Mouse (Mus musculus) heart, postnatal 4 days (tissue): ENCODE data around the gene Foxn3. TPM values are rescaled to one million over a fixed set of nuclear protein-coding genes. Genes with fewer than 3 reads are reported as not detected.
A peak's percentile ranks its signal among the peaks of the same experiment; 100 is the strongest.

ENCODE experiments used
- DNase-seq: peaks from one replicate; pipeline ENCODE4 v3.0.0; 2021
- total RNA-seq, 2 experiments: library from RNA; stranded (reverse); gene quantifications; 2 replicates each; pipeline ENCODE4 v1.2.3; 2021

Foxn3 gene
- total RNA-seq, 2 experiments from 2014 or later: 113 to 131 TPM

DNA sequence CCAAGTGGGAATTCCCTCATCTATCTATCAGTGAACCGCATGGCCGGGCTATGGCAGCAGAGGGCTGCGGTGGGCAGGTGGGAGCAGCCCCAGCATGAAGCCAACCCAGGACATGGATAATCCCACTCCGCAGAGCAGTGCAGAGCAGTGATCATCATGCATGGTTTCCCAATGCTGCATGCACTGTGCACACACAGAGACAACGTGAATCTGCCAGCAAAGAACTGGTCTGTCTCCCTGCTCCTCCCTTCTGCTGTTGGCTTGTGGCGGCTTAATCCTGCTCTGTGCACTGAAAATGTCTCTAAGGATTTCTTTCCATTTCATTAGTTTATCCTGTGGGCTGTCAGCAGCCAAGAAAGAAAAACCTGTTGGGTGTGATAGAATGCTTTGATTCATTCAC, 276.7 kb downstream of the Foxn3 start:
- no peak for DNase-seq

DNA sequence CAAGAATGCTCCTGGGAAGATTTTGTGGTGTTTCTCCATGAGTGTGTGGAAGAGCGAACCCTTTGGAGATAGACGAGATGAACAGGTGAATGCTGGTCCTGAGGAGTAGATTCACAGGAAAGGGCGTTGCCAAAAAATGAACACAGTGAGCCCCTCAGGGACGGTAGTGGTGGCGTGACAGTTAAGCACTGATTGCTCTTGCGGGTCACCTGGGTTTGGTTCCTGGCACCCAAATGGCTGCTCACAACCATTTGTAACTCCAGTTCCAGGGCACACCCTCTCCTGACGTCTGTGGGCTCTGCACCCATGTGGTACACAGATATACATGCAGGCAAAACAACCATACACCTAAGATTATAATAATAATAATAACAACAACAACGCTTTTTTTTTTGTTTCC, 277.7 kb downstream of the Foxn3 start:
- DNase-seq: no peak

DNA sequence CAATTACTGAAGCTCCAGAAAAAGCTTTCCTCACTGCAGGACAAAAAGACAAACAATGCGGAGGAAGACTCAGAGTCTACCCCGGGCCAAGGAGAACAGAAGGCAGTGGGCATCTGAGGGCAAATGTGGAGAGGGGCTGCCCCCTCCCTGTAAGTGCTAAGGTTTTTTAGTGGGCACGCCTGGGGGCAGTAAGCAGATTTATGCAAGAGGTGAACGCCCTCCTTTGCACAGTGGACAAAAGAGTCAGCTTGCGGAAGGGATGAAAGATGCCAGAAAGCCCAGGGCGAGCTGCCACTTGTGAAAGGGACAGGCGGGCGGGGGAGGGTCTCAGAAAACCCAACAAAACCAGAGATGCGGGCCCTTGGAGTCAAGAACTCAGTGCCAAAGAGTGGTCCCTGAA, 278.2 kb downstream of the Foxn3 start:
- no peak for DNase-seq

DNA sequence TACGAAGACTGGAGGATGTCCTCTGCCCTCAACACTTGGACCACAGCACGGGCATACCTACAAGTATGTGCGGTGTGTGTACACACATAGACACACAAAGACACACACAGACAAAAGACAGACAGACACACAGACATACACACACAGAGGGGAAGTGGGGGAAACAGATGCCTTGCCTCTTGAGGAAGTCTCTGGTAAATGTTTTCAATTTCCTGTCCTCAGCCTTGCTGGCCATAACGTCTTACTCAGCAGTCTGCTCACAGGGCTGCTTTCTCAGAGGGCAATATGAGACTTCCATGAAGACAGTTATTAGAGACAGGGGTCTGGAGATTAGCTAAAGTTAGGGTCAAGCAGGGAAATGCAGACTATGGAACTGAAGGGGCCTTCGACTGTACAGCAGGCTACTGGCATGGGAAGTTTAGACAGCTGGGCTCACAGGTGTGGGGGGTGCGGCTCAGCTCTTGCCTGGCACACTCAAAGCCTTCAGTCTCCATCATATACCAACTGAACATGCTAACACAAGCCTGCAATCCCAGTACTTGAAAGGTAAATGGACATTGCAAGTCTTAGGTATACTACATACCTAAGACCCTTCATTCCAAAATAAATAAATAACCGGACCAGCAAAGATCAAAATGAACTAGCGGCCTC, 278.8 kb downstream of the Foxn3 start:
- no peak for DNase-seq

DNA sequence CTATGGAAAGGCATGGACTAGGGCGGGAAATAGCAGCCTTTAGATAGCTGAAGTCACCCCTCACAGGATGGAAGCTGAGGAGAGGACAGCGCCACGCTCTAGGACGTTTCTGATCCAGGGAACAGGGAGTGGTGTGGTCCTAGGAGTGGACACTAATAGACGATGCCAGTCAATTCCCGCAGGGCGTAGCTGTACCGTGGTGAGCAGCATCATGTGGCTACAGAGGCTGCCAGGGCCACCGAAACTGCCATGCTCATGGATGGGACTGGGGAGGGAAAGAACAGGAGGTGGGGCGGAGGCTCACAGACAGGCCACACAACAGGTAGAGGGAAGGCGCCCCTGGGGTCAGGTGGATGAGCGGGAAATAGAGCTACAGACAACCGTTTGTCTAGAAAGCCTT, 282.6 kb downstream of the Foxn3 start:
- no peak for DNase-seq

DNA sequence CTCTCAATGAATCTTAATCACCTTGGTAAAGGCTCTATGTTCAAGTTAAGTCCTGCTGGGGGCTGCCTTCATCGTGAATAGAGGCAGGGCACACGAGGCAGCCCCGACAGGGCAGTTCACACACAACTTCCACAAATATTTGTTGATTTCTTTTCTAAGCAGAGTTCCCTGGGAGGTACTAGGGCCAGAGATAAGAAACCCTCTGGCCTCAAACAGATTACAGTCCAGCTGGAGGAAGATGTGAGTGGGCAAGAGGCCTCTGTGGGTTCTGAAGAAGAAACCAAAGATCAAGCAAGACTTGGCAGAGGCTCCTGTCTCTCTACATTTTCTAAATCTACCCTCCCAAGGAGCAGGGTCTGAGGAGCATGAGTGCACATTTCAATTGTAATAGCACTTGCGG, 283.1 kb downstream of the Foxn3 start:
- no peak for DNase-seq

DNA sequence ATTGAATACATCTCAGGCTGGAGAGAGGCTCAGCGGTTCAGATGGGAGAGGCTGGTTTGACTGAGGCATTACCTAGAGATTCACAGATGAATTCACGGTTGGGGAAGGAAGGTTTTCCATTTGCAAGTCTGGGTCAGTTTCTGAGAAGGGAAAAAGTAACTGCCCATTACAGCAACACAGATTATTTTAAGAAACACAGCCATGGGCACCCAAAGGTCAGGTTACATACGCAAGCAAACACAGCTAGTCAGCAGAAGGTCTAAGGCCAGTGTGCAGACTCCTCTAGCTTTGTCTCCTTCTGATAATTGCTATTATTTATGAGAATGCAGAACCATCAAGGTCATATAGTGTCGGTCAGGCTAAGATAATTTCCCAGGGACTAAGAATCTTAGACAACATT, 284.0 kb downstream of the Foxn3 start:
- no peak for DNase-seq

DNA sequence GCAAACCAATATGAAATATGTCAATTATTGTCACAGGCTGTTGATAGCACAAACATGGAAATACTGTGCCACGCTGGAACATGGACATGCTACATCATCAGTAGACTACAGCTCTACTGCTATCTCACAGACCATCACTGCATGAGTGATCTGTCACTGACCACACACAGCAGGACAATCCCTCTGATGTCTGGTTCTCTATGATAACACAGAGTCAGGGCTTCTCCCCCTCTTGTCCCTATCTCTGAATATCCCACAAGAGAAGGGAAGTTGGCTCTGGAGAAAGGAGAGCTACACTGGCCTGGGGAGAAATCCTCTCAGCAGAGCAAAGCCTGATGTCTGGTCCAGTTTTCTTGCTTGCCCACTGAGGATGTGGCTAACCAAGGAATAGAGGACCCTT, 288.8 kb downstream of the Foxn3 start:
- DNase-seq: no peak

DNA sequence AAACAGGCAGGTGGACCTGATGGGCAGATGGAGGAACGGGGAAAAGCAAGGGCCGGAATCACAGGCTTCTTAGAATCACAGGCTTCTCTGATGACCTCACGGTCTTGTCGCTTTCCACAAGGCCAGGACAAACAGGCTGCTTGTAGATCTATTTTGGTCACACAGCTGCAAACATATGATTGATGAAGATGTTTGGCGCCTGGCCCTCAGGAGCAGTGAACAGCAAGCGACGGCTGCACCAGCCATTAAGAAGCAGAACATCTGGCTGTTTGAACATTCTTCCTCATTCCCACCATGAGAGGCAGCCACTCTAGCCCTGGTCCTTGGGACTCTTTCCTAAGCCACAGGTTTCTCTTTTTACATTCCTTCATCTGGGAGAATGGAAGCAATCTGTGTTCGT, 294.0 kb downstream of the Foxn3 start:
- peak; percentile 73 for DNase-seq

DNA sequence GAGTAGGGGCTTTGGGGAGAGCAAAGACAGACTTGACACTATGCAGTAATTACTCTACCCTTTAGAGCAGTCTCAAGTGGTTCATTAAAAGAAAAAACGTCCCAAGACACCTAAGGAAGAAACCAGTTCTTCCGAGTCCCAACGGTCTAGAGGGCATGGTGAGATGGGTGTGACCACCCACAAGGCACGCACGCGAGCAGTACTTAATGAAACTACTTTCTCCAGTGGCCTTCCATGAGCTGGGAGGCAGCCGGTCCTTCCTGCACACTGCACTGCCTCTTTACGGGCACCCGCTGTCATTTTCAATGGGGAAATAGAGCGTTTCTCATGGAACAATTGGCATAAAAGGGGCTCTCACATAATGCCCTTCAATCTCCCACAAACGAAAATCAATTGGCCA, 294.4 kb downstream of the Foxn3 start:
- DNase-seq: no peak

DNA sequence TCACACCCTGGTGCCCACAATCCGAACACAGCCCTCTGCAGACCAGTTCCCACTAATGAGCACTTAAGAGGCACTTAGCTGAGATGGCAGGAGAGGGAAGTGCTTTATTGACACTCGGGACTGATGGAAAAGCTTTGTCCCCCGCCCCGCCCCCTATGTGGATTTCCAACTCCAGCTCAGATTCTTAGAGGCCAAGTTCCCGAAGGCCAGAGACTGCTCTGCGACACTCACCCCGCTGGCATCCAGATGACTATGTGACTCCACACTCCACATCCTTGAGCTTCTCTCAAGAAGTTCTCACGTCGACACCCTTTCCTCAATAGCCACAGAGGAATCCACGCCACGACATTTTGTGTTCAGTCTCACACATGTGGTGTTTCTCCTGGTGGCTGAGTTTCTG, 295.6 kb downstream of the Foxn3 start:
- no peak for DNase-seq

DNA sequence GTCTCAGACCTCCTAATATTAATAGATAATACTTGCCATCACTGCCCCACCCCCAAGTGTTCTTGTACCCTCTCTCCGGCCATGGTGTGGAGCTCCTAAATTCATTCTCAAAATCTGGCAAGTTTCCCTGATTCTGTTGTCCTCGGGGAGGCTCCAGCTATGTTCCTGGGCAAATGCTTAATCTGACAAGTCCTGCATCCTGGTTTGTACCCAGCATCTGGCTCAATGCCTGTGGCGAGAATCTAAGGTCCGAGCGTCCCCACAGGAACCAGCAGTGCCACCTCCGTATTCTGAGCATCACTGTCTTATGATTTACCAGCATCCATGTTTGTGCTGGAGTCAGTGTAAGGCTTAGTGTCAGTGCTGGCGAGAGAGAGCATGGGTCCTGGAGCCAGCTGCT, 296.9 kb downstream of the Foxn3 start:
- no peak for DNase-seq

DNA sequence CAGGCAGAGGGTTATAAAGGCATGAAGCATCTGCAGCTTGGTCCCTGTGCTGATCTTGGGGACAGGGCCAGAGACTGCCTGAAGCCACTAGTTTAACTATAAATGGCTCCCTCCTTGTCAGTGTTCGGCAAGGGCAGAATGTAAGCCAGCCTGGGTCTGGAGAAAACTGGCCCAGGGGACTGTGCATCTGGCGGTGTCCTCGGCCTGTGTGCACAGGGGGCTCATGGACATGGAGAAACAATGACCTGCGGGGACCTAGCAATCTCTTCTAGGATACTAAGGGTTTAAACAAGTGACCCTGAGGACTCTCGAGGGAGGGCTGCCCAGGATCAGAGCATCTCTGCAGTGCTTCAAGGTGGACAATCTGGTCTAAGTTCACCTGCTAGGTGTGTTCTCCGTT, 297.6 kb downstream of the Foxn3 start:
- no peak for DNase-seq

DNA sequence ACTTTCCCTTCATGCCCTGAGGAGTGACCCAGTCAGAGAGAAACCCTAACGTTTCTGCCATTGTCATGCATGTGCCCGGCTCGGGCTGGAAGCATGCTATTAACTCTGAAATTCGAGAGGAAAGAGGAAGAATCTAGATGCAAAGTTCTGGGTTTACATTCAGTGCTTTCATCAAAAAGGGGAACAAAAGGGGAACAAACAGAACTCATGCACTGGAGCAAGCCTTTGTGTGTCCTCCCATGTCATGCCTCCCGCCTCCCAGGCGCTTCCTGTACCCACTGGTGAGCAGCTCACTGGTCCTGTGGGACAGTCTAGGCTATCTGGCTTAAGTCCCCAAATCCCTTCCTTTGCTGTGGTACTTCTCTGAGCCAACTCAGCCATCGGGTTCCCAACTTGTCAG, 299.0 kb downstream of the Foxn3 start:
- DNase-seq: no peak

DNA sequence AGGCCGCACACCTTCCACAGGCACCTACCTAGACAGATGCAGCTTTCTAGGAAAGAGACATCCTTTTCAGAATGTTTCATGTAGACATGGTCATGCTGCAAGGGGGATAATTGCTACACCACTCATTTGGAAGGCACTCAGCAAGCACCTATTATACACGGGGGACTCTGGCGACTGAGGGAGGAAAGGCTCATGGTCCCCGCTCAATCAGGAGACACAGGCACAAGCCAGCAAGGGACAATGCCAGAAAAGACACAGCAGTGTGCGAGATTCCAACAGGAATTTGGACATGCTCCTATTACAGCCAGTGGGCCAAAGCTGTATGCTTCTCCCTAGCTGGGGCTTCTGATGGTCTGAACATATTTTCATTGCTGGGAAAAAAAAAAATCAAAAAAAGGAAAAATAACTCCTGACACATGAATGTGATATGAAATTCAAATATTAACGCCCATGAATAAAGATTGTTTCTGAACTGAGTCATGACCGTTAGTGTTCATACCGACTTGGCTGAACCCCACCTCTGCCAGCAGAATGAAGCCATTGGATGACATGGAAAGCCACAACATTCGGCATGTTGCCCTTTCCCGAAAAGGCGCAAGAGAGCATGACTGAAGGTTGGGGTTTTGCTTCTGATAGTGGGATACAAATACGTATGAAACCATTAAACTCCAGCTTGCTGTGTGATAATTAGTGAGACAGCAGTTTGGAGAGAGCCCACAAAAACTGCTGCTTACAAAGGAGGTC, 299.6 kb downstream of the Foxn3 start:
- DNase-seq: no peak

DNA sequence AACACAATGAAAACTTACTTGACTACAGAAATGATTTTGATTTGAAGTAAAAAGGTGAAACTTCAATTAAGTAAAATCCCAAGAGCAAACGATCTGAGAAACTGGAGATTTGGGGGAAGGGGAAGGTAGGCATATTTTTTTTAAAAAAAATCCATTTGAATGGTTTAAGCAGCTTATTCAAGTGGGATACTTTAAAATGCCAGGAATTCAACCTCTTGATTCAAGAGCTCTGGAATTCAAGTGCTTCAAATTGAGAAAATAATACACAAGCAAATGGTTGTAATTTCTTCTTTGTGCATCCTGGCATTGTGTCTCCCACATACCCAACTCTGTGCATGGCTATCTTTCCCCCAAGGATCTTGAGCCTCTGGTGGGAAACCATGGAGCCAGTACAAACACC, 300.5 kb downstream of the Foxn3 start:
- no peak for DNase-seq

DNA sequence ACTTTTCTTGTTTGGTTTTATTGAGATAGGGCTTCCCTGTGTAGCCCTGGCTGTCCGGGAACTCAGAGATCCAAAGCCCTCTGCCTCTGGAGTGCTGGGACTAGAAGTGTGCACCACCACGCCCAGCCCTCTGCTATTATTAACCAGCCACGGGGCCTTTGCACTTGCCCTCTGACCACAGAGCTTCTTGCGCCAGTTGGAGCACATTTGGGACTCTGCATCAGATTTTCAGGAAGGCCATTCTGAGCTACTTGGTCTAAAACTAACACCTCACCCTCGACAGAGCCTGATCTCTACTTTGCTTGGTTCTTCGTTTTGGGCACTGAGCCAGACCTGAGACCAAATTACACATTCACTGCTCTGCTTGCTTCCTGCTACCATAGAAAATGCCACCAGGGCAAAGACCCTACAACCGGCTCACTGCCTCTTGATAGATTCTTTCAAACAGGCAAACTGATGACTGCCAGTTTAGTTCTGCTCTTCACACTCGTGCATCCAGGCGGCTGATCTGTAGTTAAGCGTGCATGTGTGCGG, 301.2 kb downstream of the Foxn3 start:
- no peak for DNase-seq

DNA sequence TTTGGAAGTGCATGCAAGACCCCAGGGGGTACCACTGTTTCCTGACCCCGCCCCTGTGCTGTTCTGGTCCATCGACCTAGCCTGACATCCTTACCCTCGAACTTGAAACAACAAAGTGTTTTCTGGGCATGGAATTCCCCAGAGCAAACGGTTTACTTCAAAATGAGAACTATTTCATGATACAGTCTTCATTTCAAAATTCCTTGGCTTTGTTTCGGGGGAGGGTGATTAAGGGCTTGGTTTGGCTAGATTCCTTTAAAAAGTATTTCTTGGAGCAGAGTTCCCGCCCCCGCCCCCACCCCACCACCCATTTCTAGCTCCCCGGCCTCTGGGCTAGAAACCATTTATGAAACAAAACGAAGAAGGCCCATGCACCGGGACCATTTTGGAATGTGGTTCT, 303.2 kb downstream of the Foxn3 start:
- no peak for DNase-seq

DNA sequence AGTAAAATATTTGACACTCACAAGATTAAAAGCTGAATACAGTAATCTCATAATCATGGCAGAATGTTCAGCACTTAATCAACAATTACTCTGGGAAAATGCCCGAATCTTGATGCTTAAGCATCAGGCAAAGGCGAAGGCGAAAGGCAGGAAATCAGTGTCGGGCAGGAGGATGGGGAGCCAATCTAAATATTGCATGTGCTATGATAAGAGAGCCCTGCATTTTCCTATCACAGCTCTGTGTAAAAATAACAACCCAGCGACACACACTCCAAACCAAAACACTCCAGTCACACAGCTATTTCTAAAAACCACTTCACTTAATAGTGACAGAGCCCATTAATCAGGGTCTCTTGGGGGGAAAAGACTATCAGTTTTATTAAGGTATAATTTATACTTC, 305.8 kb downstream of the Foxn3 start:
- no peak for DNase-seq

DNA sequence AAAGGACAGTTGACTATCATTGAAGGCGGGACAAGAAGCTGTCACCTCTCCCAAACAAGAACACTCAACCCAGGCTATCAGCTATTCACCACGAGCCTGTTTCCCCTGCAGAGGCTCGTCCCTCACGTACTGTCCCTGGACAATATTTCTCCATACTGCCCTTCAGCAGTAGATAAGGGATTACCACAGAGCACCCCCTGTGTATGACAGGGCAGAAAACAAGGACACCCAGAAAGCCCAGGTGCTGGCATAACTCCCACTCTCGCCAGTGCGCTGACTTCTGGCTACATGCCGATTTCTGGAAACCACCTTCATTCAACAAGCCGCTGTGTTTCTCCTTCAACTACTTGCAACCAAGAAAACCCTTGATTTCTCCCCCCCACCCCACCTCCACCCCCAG, 306.4 kb downstream of the Foxn3 start:
- no peak for DNase-seq

DNA sequence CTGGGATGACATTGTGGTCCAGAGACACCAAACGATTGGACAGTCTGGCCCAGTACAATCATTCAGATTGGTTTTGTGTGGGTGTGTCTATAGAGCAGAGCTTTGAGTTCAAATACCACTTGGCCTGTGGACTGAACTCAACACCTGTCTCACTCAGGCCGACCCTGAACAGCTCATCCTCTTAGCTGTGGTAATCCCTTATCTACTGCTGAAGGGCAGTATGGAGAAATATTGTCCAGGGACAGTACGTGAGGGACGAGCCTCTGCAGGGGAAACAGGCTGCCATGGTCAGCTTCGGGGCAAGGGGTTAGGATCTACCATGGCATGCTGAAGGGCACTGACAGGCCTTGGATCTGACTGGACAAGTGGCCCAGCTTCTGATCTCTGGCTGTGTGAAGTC, 306.9 kb downstream of the Foxn3 start:
- no peak for DNase-seq

DNA sequence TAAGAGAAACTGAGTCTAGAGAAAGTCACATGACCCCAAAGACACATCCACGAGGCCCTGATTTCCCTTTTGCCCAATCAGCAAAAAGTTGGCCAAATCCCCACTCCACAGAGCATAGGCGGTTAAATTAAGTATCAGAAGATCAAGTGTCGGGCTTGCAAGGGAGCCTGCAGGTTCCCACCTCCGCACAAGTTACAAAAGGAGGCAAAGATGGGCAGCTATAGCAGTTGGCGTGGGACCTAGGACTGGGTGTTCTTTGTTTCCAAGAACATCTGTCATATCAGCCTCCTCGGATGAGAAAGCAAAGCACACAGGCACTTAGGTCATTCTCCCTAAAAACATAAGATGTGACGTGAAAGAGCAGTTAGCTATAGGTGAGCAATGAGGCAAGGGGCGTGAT, 308.9 kb downstream of the Foxn3 start:
- no peak for DNase-seq

DNA sequence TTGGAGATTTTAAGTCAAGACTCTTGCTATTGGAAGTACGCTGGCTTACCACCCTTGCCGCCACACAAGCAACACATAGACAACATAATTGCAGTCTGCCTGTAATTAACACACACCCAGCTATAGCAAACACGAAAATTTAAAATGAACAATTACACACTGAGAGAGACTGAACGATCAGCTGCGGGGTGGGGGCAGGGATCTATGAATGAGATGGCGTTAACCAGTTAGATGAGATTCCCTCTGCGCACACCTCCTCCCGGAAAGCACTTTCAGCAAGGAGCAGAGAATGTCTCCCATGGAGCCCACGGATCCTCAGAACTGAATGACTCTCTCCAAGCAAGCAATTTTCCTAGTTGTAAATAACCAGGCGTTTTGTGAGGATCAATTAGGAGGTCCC, 309.8 kb downstream of the Foxn3 start:
- no peak for DNase-seq

DNA sequence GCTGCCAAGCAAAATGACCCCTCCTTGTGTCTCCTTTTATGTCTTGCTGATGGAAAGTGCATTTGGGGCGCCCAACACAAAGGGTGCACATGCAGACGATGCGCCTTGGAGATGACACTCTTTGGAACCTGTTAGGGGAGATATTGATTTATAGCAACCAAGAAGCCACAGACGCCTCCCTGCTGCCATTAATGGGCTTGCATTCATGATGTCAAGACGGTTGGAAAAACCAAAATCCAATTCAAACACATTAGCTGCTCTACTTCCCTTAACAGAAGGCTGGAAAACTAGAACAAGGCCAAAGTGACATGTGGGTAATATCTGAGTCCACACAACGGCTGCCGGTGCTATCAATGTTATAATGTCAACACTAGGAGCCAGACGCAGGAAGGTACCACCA, 314.8 kb downstream of the Foxn3 start:
- DNase-seq: no peak
